7 mouse cellular contexts compared by ENCODE assay signal in the genomic region with DNA sequence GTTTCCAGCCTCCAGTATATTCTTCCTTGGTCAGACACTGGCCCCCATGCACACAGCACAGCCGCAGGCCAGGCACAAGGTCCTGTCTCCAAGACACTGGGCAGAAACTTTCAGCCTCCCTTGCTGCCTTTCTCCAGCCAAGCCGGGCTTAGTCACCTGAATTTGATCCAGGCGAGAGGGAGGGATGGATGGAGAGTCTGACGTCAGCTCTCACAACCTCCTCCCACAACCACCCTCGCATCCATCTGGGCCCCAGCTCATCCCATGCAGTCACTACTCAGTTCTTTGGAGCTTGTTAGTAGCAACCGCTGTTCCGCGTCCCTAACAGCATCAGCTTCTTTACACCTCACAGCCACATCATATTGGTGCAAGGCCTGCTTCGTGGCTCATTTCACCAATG. TPM values are rescaled to one million over a fixed set of nuclear protein-coding genes. Genes with fewer than 3 reads are reported as not detected.
A peak's percentile ranks its signal among the peaks of the same experiment; 100 is the strongest.
DNase-seq lines count a peak whose midpoint lies in the region; ATAC-seq and TF ChIP-seq lines count a peak whose summit lies in the region.

No protein-coding gene starts in this region.

- POLR2A ChIA-PET in Patski (lab: Charles Lee), result interaction anchor here (1.1 kb wide), 1 partner anchor 25 kb away, joined by 3 read pairs; no protein-coding TSS in a partner anchor

- peak; percentile 9 for ATAC-seq in Patski
- ATAC-seq in stomach, embryonic 15.5 days (ENCODE audit: insufficient read depth, low FRiP score, low read depth), result no peak
- ATAC-seq in monocyte, adult 5-6 weeks (replicated peaks; ENCODE audit: insufficient number of reproducible peaks, low FRiP score, low TSS enrichment, poor library complexity, severe bottlenecking), result no peak
- no peak for ATAC-seq in liver, postnatal 0 days

- CTCF ChIA-PET in Patski (lab: Charles Lee), result interaction anchor here (1.1 to 5.7 kb wide), 8 partner anchors 8 to 26 kb away, joined by 3 to 26 read pairs (median 4); no protein-coding TSS in a partner anchor

- peak overlapping the region; percentile 51; the same call in 1 of the 2 replicates for H3K27ac ChIP-seq in stomach, embryonic 15.5 days
- H3K27ac ChIP-seq in liver, postnatal 0 days (ENCODE audit: low read depth), result no peak overlapping the region

- peak; percentile 95 for DNase-seq in 3T3-L1 (ENCODE audit: low read depth, low spot score)
- no peak for DNase-seq in Patski (ENCODE audit: low read depth, low spot score)
- peak; percentile 65 to 66 for DNase-seq in frontal cortex, postnatal 14 days (ENCODE audit: low spot score in 2 of 2)
- DNase-seq in layer of hippocampus, postnatal 36 days, result peak; percentile 86
- DNase-seq in liver, postnatal 0 days, result no peak

- no peaks in the 10 kb centered on the region for H3K27me3 ChIP-seq in Patski
- H3K27me3 ChIP-seq in stomach, embryonic 15.5 days (replicated peaks), result peaks cover 15% of the 10 kb centered on the region; the same call in 1 of the 2 replicates
- peaks cover 19% of the 10 kb centered on the region for H3K27me3 ChIP-seq in liver, postnatal 0 days (ENCODE audit: insufficient read depth, low read length)

- no peak for TF ChIP-seq EP300 in liver, postnatal 0 days (IDR thresholded peaks at IDR 0.05; ENCODE audit: low read depth)

- no peak overlapping the region for H3K4me3 ChIP-seq in stomach, embryonic 15.5 days (replicated peaks)
- no peak overlapping the region for H3K4me3 ChIP-seq in liver, postnatal 0 days (ENCODE audit: low read depth, low read length)

- no peaks in the 10 kb centered on the region for H3K9me3 ChIP-seq in stomach, embryonic 15.5 days
- no peaks in the 10 kb centered on the region for H3K9me3 ChIP-seq in liver, postnatal 0 days (ENCODE audit: low read length)

- 48% methylated on average over 9 of the region's 9 CpGs for WGBS in stomach, embryonic 15.5 days
- WGBS in liver, postnatal 0 days (ENCODE audit: insufficient replicate concordance), result 70% methylated on average over 9 of the region's 9 CpGs

- no peak overlapping the region for H3K4me2 ChIP-seq in stomach, embryonic 15.5 days
- no peak overlapping the region for H3K4me2 ChIP-seq in liver, postnatal 0 days (ENCODE audit: low read depth, low read length)

- H3K9ac ChIP-seq in stomach, embryonic 15.5 days, result no peak overlapping the region
- no peak overlapping the region for H3K9ac ChIP-seq in liver, postnatal 0 days (replicated peaks)

- in situ Hi-C loops in Patski (cut with MboI; ENCODE audit: low pct_unique_long_range_greater_than_20kb), result no loop called here

- H3K36me3 ChIP-seq in stomach, embryonic 15.5 days, result peaks cover 3% of the 10 kb centered on the region; the same call in 1 of the 2 replicates
- no peaks in the 10 kb centered on the region for H3K36me3 ChIP-seq in liver, postnatal 0 days (replicated peaks; ENCODE audit: insufficient read depth, low read length)

- peaks cover 39% of the 10 kb centered on the region; the same call in 1 of the 2 replicates for H3K4me1 ChIP-seq in stomach, embryonic 15.5 days
- H3K4me1 ChIP-seq in liver, postnatal 0 days (ENCODE audit: insufficient read depth), result peaks cover 29% of the 10 kb centered on the region

- no peak for TF ChIP-seq CTCF in Patski (IDR thresholded peaks at IDR 0.05)
- TF ChIP-seq CTCF in liver, postnatal 0 days (IDR thresholded peaks at IDR 0.05; ENCODE audit: low read depth), result no peak

RNA-seq across cellular contexts. Expression of a gene that starts 4.3 kb away (rescaled TPM):
- 5.1 TPM for polyA plus RNA-seq in Patski (2021)
- 100 to 1,000 TPM; 157 to 161 TPM for total RNA-seq in layer of hippocampus, postnatal 36 days (2021)
- 10.6 and 10.9 TPM in 2 replicates for polyA plus RNA-seq in stomach, embryonic 15.5 days (2015; fragmentation: Nextera tagmentation; extraction: Ambion mirVana)
- 2.6 to 4.0 TPM (median 3.0 TPM) in 3 replicates for total RNA-seq in monocyte, adult 5-6 weeks (2017)
- 0.76 and 0.78 TPM in 2 replicates for polyA plus RNA-seq in liver, postnatal 0 days (2015; fragmentation: Nextera tagmentation; extraction: Ambion mirVana)

RNA-seq across cellular contexts. Expression of a gene that starts 24.2 kb away (rescaled TPM):
- polyA plus RNA-seq in Patski (2021), result not detected
- total RNA-seq in layer of hippocampus, postnatal 36 days (2021), result under 1 TPM; 0.46 to 0.62 TPM
- 33.7 and 52.1 TPM in 2 replicates for polyA plus RNA-seq in stomach, embryonic 15.5 days (2015; fragmentation: Nextera tagmentation; extraction: Ambion mirVana)
- total RNA-seq in monocyte, adult 5-6 weeks (2017), result 6.3 to 18.7 TPM (median 15.6 TPM) in 3 replicates
- 7.0 and 7.9 TPM in 2 replicates for polyA plus RNA-seq in liver, postnatal 0 days (2015; fragmentation: Nextera tagmentation; extraction: Ambion mirVana)

RNA-seq across cellular contexts. Expression of a gene that starts 24.5 kb away (rescaled TPM):
- polyA plus RNA-seq in Patski (2021), result 7.9 TPM
- 10 to 100 TPM; 10.3 to 10.9 TPM for total RNA-seq in layer of hippocampus, postnatal 36 days (2021)
- polyA plus RNA-seq in stomach, embryonic 15.5 days (2015; fragmentation: Nextera tagmentation; extraction: Ambion mirVana), result 10.4 and 12.0 TPM in 2 replicates
- 11.5 to 18.1 TPM (median 14.0 TPM) in 3 replicates for total RNA-seq in monocyte, adult 5-6 weeks (2017)
- 2.7 TPM in 2 replicates for polyA plus RNA-seq in liver, postnatal 0 days (2015; fragmentation: Nextera tagmentation; extraction: Ambion mirVana)

Comparison
In these comparisons a context has a peak if more than half of its experiments do, and no peak if none do; other contexts are left out.
1. DNase-seq: peak in 3T3-L1 (single experiment), frontal cortex, postnatal 14 days (2 of 2) and layer of hippocampus, postnatal 36 days (2 of 2); none in Patski (single experiment) and liver, postnatal 0 days (single experiment).